Mouse (Mus musculus) embryo, embryonic 11.5 days (tissue): ENCODE measurements around the gene Pnpo.
A peak's percentile ranks its signal among the peaks of the same experiment; 100 is the strongest.

Experiments used
- DNase-seq: peaks from one replicate; pipeline ENCODE4 v3.0.0-alpha.2; 2012; ENCODE audit warnings: low read depth, low spot score

Gene Pnpo

GRCm38 (mm10) chr11:96943746-96944304 is at the start of gene Pnpo:
TSS of gene Pnpo (minus strand) at chr11:96943986.
- peak; percentile 85 for DNase-seq

DNA sequence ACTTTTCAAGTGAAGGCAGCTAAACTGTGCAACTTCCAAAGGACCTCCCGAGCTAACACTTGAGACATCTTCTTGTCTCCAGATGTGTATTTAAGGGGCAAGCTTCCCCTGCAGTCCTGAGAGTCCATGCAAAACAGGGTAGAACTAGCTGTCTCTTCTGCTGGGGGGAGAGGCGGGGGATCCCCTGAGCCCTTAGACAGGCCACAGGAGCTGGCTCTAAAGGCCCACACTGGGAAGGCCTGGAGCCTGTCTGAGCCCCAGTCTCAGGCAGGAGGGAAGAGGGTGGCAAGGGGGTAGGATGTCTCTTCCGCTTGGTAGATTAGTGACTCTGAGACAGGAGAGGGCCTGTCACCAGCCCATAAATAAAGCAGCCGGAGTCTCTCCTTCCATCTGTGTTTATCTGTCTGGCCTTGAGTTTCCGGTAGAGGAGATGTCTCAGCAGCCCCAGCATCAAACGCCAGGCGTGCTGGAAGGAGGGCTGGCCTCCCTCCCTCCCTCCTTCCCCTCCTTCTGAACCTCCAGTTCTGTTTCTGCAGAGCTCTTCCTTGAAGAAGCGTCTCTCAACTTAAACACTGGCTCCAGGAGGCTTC is 49.0 kb upstream of the Pnpo start:
- no peak for DNase-seq

DNA sequence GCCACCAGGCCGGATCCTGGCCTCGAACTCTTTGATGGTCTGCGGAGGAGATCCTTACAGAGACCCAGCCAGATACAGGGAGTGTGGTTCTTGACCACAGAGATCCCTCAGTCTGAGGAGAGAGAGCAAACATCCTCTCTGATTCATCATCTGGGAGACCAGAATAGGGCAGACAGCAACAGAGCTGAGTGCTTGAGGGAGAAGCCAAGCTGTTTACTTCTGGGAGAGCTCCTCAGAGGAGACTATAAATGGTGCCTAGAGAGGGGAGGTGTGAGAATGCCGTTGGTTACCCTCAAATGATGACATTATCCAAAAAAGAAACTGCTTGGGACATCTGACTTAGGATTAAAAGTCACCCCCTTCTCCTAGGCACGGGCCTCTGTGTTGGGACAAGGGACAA is 47.7 kb upstream of the Pnpo start:
- DNase-seq, result no peak

DNA sequence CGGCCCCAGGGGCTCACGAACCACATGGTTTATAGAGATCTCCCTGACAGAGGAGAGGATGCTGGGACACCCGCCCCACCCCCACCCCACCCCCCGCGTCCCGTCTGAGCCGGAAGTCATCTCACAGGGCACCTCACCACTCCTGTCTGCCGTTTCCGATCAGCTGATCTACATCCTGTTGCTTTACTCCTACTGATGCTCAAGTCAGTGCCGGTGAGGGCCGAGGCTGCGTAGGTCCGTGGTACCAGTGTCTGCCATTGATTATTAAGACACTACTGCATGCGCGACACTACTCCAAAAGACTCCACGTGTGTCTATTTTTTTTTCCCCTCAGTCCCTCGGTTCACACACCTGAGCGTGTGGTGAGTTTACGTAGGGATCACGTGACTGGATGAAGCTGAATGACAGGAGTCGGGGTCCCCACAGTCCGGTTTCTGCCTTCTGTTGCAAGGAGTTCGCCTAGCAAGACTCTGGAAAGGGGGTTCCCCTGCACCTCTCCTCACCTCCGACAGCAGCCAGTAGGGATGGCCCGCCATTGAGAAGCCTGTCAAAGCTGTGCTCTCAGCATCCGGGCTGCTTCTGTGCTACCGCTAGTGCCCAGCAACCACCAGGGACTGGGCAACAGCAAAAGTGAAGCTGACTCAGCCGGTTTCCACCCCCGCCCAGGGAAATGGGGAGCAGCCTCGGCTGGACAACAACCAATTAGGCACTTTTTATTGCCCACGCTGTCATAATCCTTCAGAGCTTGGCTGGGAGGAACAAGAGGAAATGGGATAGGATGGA is 44.3 kb upstream of the Pnpo start:
- no peak for DNase-seq

GRCm38 (mm10) chr11:96986463-96986862 is 42.7 kb upstream of the Pnpo start:
- no peak for DNase-seq

DNA sequence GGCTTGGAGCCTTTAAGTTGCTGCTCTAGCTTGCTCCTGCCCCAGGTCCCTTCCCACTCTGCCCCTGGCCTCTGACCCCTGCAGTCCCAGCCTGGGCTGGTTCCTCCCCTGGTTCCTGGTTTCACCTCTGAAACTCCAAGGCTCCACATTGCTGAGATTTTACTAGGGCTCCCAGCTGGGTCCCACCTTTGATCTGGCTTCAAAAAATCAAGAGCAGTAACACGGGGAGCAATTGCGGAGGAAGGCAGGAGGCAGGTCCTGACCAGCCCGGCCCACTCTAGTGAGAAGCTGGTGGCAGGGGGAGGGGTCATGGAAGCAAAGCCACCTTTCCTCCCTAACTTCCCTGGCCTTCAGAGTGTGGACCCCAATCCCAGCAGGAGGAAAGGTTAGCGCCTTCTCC is 41.1 kb upstream of the Pnpo start:
- DNase-seq, result no peak

DNA sequence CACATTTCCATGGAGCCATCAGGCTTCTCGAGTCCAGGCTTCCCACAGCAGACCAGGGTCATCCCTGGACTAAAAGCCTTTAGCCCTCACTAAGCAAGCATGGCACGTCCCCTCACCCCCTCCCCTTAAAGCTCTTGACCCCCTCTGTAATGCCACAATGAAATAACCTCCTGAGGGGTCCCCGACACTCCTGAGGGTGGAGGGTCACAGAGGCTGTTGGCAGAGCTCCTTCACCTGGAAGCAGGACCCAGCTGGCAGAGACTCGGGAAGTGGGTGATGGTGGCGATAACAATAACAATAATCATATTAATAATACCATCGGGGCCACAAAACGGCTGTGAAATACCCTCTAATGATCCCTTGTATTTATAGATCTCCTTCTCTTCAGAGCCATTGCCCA is 39.1 kb upstream of the Pnpo start, which contains the start of gene Sp2:
Sp2 (minus strand) TSS at position 101 of the 400 bp plus-strand sequence.
- DNase-seq, result no peak

GRCm38 (mm10) chr11:96982355-96982754 is 38.6 kb upstream of the Pnpo start:
- peak; percentile 74 for DNase-seq

- no peak for DNase-seq
These were observed 37.7 kb upstream of the Pnpo start for GRCm38 (mm10) chr11:96981461-96981860.

- DNase-seq, result no peak
These were observed 36.2 kb upstream of the Pnpo start for GRCm38 (mm10) chr11:96980021-96980420.

DNA sequence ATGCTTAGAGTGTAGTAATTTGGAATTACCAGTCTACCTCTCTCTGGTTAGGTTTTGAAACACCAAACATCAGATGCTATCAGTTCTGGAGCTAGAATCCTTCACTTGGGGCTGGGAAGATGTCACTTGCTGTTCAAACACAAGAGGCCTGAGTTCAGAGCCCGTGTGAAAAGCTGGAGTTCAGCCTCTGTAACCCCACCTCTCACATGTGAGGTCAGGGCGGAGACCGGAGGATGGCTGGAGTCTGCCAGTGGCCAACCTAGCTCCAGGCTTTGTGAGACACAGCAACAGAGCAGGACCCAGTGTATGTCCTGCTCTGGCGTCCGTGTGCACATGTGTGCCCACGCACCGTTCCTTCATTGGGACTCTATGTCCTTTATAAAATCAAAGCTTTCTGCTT is 35.5 kb upstream of the Pnpo start:
- no peak for DNase-seq

DNA sequence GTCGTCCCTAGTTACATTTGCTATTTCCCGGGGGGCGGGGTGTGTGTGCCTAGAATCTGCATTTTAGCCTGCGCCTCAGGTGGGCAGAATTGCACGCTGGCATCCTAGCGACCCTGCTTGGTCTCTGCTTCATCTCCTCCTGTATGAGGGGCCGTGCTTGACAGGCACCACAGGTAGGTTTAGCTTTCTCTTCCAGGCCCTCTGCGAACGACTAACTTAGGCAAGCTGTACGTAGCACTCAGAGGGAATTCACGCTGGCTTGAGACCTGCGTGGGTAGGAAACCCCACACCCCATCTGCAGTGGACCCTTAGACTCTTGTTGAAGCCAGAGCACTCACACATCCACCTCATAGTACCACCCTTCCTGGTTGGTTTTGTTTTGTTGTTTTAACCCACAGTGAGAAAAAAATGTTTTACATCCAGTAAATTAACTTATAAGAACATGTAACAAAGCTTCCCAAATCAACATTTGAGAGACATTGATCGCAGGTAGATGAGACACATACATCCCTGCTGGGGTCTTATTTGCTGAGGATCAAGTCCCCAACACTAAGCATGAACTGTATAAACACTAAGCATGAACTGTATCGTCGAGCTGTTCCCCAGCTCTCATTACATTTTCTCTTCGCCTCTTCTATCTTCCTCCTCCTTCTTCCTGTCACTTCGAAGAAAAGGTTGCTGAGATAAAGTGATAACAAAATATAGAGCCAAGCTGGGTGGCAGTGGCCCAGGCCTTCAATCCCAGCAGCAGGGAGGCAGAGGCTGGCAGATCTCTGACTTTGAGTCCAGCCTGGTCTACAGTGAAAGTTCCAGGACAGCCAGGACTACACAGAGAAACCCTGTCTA is 34.8 kb upstream of the Pnpo start:
- DNase-seq, result no peak

DNA sequence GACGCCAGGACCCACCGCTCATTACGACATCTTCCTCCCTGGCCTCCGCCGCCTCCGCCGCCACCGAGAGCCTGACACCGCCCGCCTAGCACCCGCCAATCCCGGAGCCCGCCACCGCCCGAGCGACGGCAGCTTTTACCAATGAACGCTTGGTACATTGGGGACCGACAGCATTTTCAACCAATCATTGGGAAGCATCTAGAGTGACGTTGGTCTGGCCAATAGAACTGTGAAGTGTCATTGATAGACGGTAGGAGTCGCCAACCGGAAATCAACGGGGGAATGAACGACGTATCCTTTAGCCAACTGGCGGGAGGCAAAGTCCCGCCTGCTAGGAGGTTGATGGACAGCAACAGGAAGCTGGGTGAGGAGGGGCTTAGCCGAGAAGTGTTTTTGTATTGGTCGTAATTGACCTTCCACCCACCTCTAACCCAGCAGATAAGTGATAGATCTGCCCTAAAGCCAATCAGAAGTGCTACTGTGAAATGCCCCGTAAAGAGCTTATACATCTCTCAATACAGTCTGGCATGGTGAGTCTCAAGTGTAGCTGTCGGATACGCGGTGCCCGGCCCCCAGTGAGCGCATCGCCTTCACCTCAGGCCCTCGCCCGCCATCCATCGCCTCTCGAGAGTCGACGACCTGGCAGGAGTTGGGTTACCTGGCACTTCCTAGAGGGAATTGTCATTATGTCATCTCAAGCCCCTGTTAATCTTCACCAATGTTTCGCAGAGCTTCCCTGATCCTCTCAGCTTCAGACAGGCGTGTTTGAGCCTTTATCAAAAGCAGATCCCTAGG is 34.0 kb upstream of the Pnpo start:
- peak; percentile 99 for DNase-seq

- DNase-seq, result peak; percentile 68
These were observed 33.3 kb upstream of the Pnpo start for GRCm38 (mm10) chr11:96976911-96977591.

DNA sequence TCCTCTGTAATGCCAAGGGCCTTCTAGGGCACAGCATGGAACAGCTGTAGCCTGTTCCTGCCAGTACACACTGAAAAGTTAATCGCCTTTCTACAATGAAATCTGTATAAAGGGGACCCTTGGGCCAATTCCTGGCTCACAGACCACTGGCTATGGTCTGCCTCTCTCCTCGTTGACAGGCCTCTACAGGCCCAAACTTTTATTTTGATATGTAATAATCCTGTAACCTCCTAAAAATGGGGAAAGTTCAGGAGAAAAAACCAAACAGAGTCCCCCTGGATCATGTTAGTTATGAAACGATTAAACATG is 32.5 kb upstream of the Pnpo start:
- no peak for DNase-seq

DNA sequence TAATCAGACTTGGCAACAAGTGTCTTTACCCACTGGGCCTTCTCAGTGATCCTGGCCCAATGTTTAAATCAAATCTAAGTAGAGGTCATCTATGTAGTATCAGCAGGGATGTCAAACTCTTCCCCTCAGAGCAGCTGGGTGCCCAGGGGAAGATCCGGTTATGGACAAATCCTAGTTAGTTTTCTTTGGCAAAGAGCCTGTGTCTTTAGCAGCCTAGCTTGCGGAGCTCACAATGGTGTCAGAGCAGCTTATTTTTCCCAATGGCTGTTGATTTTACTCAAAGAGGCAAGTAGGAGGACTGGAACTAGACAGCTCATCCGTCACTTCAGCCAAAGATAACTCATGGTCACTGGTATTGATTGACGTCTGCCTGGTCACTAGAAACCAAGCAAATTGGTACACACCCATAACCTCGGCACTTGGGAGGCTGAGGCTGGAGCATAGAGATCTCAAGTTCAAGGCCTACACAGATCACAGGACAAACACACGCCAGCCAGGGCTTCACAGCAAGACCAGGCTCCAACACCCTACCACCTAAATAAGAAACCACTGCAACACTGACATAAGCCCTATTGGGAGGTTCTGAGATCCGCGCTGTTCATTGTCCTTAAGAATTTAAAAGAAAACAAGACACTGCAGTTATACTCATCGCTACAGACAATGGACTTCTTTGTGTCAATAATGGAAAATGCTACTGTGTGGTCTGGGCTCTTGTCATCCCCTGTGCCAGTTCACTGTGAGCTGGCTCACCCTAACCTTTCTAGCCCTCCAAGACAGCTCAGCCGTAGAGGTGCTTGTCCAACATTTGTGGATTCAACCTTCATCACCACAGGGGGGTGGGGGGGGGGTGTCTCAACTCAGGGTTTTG is 32.0 kb upstream of the Pnpo start:
- DNase-seq, result no peak

DNA sequence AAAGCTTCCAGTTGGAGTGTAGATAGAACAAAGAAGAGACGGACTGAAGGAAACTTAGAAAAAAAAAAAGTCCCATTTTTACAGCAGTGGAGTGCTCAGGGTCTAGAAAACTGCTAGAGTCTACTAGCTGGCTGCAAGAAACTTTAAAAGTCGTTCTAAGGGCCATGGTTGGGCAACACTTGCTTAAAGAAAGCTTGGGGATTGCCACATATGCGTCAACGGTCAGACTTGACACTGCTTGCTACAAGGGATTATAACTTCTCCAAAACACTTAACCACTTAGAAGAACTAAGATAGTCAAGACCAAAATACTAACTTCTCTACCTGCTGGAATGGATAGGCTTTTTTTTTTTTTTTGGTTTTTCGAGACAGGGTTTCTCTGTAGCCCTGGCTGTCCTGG is 31.0 kb upstream of the Pnpo start:
- no peak for DNase-seq

DNA sequence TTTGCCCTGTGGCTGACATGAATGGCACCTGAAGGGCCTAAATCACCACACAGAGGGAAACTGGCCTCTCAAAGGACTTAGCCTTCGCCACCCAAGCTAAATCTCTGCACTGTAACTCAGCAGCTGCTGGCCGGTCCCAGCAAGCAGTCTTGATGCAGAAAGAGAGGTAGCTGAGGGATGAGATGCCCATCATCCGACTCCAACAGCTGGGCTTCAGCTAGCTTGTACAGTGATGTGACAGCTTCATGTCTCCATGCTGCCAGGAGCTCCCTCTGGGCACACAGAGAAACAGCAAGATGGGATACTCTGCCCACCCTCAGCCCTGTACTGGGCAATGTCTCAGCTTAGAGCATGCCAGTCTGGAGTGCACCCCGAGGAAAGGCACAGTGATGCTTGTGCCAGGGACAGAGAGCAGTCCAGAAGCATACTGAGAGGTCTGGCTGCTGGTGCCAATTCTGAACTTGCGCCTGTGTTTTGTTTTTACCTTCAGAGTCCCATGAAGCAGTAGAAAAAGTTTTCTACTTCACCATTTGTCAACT is 29.7 kb upstream of the Pnpo start:
- DNase-seq, result no peak

- DNase-seq, result no peak
These were observed 29.1 kb upstream of the Pnpo start for GRCm38 (mm10) chr11:96972906-96973305.

DNA sequence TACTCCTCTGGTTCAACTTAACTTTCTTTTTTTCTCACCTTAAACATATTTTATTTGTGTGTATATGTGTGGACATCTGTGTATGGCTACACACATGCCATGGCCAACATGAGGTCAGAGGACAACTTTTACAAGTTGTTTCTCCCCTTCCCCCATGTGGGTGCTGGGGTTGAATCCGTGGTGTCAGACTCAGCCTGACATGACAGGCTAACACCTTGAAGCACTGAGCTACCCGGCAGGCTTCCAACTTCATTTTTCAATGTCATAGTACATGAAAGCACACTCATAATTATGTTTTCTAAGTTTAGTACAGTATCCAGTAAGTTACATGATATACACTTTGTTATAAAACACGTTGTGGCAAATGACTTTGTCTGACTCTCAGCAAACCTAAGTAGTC is 26.6 kb upstream of the Pnpo start:
- no peak for DNase-seq
